Mouse (Mus musculus) heart, postnatal 36 days (tissue): ENCODE results near the gene Thada. TPM values are rescaled to one million over a fixed set of nuclear protein-coding genes. Genes with fewer than 3 reads are reported as not detected.
A peak's percentile ranks its signal among the peaks of the same experiment; 100 is the strongest.

Experiments used
- DNase-seq, 2 experiments: peaks; one replicate each; pipeline ENCODE4 v3.0.0; 2021 to 2022
- intact Hi-C: fragments of 180-260 bp; cut with DNase I; formaldehyde crosslinking; loops from one replicate; pipeline ENCODE4 v1.15.1; 2025
- total RNA-seq, 2 experiments: library from RNA; stranded (reverse); gene quantifications; 2 replicates each; pipeline ENCODE4 v1.2.3; 2021

The Thada gene
- total RNA-seq, 2 experiments from 2014 or later: 7.3 to 9.1 TPM

GRCm38 (mm10) chr17:84179973-84180365, 286.0 kb downstream of the Thada start:
- DNase-seq: peak in 1 of 2 experiments; percentile 3
- intact Hi-C loops: loop anchor here (2.0 kb wide), 2 partner anchors 31 to 37 kb away; no protein-coding TSS in a partner anchor

- peak in 1 of 2 experiments; percentile 1 for DNase-seq
- intact Hi-C loops: loop anchor here (2.0 kb wide), 1 partner anchor 30 kb away; no protein-coding TSS in a partner anchor
These were observed 286.7 kb downstream of the Thada start for GRCm38 (mm10) chr17:84179026-84179972.

DNA sequence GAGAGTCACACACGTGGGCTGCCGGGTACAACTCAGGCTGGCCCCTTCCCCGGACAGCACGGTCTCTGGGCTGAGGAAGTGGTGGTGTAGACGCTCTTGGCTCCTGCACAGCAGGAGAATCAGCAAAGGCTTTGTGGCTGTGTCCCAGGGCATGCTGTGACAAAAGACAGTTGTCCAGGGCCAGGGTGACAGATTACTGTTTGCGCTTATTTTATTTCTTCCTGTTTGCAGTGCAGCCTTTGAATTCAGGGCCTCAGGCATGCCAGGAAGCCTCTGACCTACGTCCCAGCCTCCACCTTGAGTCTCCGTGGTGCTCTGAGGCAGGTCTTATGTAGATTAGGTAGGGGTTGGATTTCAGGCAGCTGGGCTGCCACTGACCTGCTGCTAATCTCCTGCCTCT, 288.5 kb downstream of the Thada start:
- peak in 1 of 2 experiments; percentile 4 for DNase-seq
- intact Hi-C loops: no loop called here

GRCm38 (mm10) chr17:84176446-84176845, 289.6 kb downstream of the Thada start:
- no peak for DNase-seq
- intact Hi-C loops: no loop called here

GRCm38 (mm10) chr17:84175196-84175595, 290.8 kb downstream of the Thada start:
- peak in 1 of 2 experiments; percentile 1 for DNase-seq
- intact Hi-C loops: no loop called here

DNA sequence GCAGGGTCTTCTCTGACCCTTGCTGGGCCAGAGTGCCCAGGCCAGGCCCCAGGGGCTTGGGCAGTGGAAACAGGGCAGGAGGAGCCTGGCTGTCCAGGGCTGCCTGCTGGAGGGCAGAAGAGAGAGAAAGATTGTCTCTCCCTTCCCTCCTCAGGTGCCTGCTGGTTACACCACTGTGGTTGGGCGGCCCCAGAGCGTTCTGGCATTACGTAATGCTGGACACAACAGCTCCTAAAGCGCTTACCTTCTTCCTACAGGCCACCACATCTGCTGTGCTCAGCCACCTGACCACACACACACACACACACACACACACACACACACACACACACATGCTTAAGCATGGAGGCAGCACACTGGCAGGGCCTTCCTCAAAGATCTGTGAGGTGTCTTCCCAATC, 298.6 kb downstream of the Thada start:
- intact Hi-C loops: no loop called here
- DNase-seq: peak in 1 of 2 experiments; percentile 0

DNA sequence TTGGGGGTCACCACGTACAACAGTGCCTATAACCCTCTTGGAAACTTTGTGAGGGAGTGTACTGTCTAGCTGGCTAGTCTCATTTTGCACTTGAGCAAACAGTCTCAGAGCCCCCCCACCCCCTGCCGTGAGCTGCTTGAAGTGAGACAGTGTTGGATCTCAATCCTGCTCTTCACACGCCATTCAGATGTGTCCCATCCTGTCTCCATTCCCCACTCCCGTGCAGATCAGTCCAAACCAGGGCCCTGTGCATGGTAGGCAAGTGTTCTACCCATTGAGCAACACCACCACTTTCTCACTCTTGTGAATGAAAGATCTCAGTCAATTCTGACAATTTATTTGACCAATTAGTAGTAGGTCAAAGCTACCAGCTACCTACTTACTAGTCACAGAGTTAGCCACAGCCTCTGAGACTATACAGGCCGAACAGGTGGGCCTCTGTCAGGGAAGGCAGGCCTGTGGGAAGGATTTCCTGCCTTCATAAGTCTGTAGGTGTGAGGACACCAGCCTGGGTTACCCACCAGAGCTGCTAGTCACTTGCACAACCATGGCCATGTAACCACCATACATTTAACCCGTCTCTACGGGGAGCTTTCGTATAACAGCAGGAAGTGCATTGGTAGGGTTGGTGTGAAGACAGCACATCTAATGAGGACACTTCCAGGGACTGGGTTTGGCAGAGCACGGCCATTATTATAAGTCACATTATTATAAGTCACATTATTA, 299.7 kb downstream of the Thada start:
- peak in 1 of 2 experiments; percentile 0 for DNase-seq
- intact Hi-C loops: no loop called here

DNA sequence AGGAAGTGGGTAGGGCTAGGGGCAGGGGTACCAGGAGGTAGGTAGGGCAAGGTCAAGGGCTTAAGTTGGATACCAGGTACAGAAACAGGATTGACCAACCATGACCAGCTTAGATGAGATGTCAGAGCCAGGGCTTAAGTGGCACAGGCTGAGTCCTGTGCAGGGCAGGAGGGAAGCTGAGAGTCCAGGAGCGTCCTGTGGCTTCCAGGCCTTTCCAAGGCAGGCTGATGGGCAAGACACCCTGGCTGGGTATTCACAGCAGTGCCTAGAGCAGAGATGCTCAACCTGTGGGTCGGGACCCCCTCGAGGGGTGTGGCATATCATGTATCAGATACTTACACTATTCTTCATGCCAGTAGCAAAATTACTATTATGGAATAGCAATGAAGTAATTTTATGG, 300.3 kb downstream of the Thada start:
- intact Hi-C loops: no loop called here
- peak in 1 of 2 experiments; percentile 1 for DNase-seq

- DNase-seq: peak in 1 of 2 experiments; percentile 1
- intact Hi-C loops: no loop called here
These were observed 301.9 kb downstream of the Thada start for GRCm38 (mm10) chr17:84164146-84164545.

DNA sequence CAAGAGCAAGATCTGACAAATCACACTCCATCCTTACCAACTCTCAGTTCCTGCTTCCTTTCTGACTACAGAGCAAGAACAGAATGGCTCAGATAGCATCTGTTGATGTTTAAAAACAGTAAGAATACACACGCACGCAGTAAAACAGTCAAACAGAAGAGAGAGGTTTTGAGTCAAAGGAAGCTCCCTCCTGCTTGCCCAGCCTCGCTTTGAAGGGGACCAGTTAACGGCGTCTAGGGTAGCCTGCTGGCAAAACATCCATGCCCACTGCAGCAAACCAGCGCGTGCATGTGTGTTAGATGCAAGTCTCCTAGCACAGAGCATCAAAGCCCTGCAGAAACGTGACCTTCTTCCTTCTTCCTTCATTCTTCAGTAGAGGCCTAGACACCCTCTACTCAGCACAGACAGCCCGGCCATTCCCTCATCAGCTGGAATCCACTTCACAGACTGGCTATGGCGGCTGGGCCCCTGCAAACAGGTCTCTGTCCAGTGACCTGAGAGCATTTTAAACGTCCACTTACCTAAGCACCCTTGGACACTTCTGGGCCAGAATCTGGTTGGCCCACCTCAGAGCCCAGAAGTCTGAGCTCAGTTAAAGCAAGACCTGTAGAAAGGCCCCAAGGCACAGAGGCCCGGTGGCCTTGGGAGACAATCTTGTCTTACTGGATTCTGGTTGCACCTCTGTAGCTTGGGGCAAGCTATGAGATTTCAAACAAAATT, 302.8 kb downstream of the Thada start:
- intact Hi-C loops: no loop called here
- peak in 1 of 2 experiments; percentile 1 for DNase-seq

DNA sequence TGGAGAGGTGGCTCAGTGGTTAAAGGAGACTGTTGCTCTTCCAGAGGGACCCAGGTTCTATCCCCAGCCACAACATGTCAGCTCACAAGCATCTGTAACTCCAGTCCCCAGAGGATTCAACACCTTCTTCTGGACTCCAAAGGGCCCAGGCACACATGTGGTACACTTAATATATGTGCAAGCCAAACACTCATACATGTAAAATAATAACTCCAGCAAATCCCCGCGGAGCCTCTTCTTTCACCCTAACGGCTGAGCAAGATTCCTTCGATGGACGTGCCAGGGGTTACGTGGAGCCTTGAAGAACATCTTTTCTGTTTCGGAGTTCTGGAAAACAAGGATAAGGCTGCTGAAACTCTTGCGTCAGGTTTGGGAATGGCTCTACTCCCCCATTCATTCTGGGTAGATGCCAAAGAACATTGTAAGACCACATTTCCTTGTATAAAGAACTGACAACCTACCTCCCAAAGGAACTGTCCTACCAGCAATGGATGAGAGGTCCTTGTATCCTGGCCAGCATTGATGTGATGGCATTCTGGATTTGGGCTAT, 303.7 kb downstream of the Thada start:
- intact Hi-C loops: no loop called here
- peak in 1 of 2 experiments; percentile 3 for DNase-seq

DNA sequence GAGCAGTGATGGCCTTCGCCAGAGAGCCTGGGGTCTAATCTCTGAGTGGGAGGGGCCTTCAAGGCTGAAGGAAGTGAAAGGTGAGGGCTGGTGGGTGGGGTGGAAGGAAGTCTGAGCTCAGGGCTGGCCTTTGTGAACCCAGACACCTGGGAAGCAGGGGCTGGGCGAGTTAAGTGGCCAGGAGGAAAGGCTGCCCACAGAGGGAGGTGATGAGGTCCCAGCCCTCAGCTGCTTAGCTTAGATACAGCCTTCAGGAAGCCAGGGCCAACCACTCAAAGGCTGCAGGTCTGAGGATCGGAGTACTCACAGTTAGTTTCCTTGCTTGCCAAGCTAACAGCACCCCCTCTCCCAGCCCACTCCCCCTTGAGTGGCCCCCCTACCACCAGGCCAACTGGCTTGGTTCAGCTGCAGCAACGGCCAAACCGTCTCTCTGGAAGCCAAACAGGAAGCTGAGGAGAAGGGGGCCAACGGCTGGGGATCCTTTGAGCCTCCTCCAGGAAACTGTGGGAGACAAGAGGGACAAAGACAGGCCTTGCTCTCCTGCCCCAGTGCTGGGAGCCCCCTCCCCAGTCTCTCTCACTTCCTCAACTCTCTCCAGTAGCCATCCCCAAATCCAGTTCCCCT, 304.7 kb downstream of the Thada start:
- intact Hi-C loops: no loop called here
- DNase-seq: peak in 1 of 2 experiments; percentile 16

- DNase-seq: peak in 1 of 2 experiments; percentile 0
- intact Hi-C loops: no loop called here
These were observed 307.1 kb downstream of the Thada start for GRCm38 (mm10) chr17:84158891-84159290.

GRCm38 (mm10) chr17:84158461-84158795, 307.6 kb downstream of the Thada start:
- DNase-seq: peak in 1 of 2 experiments; percentile 1
- intact Hi-C loops: no loop called here

- peak in 1 of 2 experiments; percentile 2 for DNase-seq
- intact Hi-C loops: no loop called here
These were observed 308.1 kb downstream of the Thada start for GRCm38 (mm10) chr17:84157743-84158460.

- intact Hi-C loops: no loop called here
- DNase-seq: peak in 1 of 2 experiments; percentile 1
These were observed 309.0 kb downstream of the Thada start for GRCm38 (mm10) chr17:84156748-84157742.

GRCm38 (mm10) chr17:84156227-84156573, 309.8 kb downstream of the Thada start:
- intact Hi-C loops: no loop called here
- DNase-seq: no peak
